Mouse (Mus musculus) adrenal gland, adult 8-10 months (tissue): ENCODE results near the gene Baz2b. TPM values are rescaled to one million over a fixed set of nuclear protein-coding genes. Genes with fewer than 3 reads are reported as not detected.
"Not testable (repeated sequence)": the region's sequence is repeated elsewhere in the genome, so short reads cannot be mapped to it uniquely, and the experiment has no call there.

Experiments
- DNase-seq: peaks from one replicate; pipeline ENCODE4 v3.0.0; 2022
- total RNA-seq, 4 experiments: library from RNA; stranded (reverse); gene quantifications; 2 replicates each; pipeline ENCODE4 v1.2.4; 2022

The Baz2b gene
- total RNA-seq, 4 experiments from 2014 or later, result 66.7 to 95.8 (median 82.7) TPM

DNA sequence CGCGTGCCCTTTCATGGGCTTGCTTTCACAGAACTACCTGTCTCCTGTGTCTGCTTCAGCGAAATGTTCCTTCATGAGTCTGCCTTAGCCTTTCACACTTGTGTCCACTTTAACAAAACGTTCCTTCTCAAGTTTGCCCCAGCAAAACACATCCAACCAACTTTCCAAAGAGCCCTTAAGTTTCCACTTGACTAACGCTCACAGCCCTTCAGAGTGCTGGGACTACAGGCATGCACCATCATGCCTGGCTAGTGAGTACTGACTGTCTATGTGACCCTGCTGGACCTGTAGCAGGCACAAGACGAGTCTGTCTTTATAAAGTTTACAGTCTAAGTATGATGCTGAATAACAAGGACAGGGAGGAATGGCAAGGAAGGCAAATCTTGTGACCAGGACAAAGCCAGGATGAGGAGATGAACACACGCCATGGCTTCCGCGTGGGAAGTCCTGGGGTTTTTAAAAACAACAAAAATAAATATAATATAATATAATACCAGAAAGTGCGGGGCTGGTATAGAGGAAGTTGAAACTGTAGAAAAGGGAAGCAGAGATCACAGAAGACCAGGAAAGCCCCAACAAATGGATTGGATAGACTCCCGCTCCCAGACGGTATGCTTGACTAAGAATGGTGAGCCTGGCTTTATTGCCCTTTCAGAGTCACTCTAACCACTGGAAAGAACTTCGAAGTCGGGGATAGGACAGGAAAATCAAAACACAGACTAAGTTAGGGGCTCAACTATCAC lies 120.7 kb downstream of the Baz2b start:
- DNase-seq, result no peak

DNA sequence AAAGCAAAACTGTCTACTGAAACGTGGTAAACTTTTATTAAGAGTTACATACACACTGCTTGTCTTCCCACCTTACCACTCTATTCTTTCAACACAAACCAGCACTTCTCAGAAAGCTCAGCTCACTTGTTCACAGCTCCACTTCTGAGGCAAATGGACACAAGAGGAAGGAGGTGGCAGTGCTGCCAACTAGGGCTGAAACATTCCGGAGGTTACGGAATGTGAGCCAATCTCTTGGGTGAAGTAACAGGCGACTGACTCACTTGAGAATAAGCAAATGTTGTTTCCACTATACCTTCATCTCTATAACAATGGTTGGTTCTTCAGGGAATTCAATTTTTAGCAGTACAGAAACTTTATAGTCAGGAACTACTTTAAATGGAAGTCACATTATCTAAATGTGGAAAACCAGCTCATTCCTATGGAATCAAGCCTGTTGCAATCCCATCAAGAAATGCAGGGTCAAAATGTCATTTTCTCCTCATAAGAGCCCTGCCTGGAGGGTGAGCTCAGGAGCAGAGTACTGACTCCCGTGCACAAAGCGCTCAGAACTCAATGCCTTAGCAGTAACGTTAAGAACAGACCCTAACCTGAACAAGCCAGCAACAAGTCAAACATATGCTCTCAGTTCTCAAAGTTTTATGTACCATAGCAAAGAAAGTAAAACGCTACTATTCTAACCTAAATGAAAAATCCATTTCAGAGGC lies 123.3 kb downstream of the Baz2b start:
- peak; percentile 72 for DNase-seq

DNA sequence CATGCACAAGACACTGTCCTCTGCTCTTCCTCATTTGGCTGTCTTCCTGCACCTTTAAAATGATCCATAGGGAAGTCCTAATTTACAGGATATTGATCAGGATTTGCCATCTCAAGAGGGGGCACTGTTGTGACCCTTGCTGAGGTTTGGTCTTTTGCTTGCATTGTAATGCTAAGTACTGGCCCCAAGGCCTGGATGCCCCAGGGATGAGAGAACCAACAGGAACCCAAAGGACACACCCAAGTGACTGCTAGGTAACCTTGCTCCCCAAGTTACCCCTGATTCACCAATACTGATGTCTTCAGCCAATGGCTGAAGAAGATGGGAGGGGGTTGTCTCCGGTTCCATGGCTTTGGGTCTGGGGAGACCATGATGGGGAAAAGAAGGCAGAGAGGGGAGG lies 124.8 kb downstream of the Baz2b start:
- no peak for DNase-seq

DNA sequence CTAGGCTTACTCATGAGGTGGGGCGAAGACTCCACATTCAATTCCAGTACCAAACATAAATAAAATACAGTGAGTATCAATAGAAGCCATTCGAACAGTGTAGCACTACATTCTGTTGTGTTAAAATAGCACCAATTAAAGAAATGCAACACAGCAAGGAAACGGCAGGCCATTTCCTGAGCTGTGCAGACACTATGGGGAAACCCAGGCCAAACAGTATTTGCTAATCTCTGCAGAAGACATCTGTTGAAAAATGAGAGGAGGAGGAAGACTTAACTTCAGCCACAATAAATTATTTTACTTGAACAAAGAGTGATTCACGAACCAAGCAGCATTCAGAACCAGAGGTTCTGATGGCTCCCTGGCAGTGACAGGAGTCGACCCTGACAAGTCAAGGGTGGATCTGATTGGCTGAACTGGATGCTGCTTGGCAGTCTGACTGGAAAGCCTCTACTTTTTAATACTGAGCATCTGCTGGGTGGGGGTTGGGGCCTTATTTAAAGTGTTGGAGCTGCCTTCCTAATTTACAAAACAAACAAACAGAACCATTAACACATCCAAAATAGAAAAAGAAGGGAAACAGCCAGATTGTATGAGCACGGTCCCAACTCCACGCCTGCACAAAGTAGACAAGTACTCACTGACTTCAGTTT lies 126.5 kb downstream of the Baz2b start:
- DNase-seq, result no peak

DNA sequence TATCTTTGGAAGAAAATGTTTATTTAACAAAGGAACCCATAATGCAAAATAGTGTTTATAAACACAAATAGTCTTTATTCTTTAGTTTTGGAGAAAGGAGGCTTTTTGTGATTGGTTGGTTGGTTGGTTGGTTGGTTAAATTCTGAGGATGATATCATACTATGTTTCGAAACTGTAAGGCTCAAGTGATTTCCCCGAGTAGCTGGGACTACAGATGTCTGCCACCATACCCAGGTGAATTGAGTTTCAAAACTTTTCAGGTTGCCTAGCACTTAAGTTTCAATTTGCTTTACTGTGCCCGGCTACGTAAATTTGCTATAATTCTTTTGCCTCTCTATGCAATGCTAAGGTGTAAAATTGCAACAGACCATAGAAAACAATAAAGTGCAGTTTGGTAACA lies 127.4 kb downstream of the Baz2b start:
- no peak for DNase-seq

DNA sequence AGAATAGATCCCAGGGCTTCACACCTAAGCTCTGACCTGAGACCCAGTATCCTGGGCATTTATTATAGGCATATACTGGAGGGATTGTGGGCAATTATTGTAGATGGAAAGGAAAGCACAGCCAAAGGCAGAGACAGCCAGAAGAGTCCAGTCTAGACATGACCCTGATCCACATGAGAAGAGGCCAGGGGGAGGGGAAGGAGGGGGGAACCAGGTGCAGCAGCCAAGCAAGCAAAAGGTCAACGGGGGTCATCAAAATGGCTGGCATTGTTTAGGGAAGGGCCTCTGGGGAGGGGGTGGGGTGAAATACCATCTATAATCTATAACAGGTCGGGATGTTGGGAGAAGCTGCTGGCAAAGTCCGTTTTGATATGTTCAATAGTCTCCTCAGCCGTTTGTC lies 128.8 kb downstream of the Baz2b start:
- DNase-seq, result no peak

DNA sequence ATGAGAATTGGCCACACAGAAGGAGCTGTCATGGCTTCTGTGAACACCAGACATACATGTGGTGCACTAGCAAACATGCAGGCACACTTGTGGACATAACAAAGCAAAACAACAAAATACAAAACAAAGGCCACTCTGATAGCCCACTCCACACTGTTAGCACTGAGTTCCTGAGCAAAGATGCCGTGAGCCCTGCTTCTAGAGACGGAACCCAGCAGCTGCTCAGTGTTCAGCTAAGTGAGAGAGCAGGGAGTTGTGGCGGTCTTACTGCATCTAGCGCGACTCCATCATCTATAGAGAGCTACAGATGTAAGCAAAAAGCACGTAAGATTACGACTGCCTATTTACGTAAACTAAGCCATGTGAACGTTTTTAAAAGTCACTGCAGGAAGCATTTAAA lies 132.0 kb downstream of the Baz2b start:
- no peak for DNase-seq

DNA sequence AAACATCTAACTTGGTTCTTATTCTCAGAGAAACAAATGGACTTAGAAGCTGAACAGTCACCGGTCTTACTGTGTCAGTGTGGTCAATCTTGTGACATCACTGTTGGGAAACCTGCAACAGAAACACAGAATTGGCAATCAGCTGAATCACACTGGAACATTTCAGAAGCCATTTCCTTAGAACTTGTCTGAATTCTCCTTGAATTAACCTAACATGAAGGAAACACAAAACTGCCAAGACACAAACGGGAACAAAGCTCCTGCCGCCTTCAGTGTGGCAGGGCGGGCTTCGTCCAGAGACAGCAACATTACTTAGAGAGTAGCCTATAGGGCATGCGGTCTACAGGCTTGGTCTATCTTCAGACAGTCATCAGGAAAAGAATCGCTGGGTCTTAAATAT lies 132.8 kb downstream of the Baz2b start:
- DNase-seq, result peak; percentile 33

DNA sequence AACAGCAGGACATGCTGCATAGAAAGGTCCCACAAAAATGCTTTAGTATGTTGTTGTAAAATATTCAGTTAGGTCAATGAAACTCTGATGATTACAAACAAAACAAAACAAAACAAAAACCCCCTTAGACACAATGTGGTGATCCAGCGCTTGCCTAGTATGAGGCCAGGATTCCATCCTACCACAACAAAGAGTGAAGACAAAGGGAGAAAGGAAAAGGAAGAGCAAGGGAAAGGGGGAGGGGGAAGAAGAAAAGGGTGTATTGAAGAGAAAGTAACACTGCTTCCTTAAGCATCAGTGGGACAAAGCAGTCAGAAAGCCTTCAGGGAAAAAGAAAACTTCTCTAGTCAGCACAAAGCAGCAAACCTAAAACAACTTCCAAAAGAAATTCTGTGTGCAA lies 133.6 kb downstream of the Baz2b start:
- DNase-seq, result no peak

DNA sequence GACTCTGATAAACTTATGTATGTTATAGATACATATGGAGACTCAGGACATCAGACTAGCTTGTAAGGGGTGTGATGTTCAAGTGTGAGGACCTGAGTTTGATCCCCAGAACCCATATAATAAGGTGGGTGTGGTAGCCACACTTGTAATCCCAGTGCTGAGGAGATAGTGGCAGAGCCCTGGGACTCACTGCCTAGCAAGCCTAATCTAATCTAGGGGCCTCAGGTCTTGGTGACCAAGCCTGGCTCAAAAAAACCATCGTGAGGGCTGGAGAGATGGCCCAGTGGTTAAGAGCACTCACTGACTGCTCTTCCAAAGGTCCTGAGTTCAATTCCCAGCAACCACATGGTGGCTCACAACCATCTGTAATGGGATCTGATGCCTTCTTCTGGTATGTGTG lies 135.8 kb downstream of the Baz2b start:
- not testable (repeated sequence) for DNase-seq

DNA sequence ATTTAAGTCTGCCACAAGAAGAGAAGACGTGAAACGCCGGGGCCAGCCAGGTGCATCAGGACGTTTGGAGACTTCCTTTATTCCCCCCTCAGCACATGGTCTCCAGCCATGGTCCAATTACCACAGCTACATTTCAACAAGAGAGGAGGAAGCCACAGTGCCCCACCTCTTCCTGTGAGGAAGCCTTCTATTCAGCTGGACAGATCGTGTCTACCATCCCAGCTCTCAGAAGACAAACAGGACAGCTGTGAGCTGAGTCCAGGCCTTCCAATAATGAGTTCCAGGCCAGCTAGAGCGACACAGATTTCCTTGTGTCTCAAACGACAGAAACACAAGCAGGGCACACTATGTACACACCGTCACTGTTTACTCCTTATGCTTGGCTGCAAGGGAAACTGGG lies 137.8 kb downstream of the Baz2b start:
- DNase-seq, result no peak

DNA sequence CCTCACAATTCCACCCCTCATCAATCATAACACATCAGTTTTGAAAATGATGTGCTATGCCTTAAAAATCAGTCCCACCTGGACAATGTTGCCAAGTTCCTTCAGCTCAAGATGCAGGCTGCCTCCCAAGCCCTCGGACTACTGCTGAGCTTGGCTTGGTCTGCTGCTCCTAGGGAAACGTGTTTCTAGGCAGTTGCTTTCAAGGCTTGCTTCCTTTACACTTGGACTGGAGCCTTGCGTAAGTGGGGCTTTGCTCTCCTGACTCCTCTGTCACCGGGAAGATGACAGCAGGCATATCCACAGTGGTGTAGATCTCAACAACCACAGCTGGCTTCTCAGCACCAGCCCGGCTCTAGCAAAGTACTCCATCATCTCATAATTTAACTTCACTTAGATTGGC lies 138.7 kb downstream of the Baz2b start:
- no peak for DNase-seq

DNA sequence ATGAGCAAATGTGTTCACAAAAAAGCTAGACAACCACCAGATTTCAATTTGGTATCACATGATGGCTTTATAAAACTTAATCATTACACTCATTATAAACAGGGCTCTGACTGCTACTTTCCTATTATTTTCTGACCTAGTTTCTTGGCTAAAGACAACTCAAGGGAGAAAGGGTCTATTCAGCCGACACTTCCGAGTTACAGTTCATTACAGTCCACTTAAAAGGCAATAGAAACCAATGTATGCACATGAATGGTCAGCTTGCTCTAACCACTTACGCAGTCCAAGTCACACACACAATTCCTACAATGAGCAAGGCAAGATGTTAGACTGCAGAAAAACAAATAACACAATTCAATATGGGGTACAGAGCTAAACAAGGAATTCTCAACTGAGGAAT lies 141.2 kb downstream of the Baz2b start:
- no peak for DNase-seq

DNA sequence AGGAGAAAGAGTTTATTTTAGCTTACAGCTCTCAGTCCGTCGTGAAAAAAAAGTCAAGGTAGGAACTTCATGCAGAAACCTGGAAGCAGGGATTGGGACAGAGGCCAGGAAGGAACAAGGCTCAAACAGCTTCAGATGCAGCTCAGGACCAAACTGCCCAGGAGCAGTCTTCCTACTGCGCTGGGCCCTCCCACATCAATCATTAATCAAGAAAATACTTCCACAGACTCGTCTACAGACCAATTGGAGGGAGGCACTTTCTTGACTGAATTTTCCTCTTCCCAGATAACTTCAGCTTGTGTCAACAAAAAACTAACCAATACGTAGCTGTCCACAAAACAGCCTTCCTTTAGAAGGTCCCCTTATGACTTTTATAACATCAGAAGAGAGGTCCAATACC lies 144.2 kb downstream of the Baz2b start:
- DNase-seq, result no peak

DNA sequence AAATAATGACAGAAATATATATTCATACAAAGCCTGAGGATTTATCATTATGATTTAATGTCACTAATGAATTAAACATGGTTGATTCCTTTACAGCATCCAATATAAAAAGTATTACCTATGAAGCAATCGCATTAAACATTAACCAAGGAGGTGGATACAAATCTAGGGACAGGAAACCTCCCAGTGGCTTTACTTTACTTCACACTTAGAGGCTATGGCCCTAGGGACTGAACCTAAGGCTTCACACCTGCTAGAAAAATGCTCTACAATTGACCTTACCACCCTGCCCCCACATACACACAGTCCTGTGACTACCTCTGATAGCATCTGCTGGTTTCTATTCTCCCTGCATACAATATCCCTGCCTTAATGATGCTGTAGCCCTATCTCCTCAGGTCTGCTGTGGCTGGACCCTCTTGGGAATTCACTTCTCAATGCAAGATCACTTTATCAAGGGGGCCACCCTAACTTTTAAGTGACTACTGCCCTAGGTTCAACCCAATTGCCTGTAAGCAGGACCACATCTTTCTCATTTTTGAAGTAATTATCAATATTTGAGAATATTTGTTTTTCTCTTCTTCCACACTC lies 149.4 kb downstream of the Baz2b start:
- DNase-seq, result no peak

DNA sequence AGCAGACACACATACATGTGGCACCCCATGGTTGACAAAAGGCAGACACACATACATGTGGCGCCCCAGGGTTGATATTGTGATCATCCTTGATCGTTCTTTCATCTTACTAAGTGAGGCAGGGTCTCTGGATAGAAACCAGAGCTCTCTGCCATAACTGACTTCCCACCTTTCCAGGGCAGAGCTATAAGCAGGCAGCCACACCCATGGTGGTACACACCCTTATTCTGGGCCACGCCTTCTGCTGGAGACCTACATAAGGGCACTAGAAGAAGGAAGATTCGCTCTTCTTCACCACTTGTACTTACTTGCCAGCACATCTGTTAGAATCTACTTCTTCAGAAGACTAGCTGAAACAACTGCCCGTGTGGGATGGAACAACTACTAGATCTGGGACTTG lies 150.3 kb downstream of the Baz2b start:
- DNase-seq, result no peak

DNA sequence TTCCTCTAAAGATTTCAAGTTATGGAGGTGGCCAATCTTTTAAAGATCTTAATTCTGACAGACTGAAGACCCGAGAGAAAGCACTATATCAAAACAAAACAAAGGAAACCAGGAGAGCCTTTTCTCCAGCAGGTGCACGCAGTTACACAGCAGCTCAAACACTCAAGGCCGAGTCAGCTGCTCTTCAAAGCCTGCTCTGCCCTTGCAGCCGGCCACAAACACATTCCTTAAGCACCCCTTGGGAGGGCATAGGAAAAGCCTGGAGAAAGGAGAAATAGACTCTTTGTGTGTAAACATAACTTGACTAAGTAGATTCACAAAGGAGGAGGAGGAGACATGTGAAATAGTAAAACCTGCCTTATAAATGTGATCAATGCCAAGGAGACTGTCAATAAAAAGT lies 153.6 kb downstream of the Baz2b start:
- DNase-seq, result no peak

DNA sequence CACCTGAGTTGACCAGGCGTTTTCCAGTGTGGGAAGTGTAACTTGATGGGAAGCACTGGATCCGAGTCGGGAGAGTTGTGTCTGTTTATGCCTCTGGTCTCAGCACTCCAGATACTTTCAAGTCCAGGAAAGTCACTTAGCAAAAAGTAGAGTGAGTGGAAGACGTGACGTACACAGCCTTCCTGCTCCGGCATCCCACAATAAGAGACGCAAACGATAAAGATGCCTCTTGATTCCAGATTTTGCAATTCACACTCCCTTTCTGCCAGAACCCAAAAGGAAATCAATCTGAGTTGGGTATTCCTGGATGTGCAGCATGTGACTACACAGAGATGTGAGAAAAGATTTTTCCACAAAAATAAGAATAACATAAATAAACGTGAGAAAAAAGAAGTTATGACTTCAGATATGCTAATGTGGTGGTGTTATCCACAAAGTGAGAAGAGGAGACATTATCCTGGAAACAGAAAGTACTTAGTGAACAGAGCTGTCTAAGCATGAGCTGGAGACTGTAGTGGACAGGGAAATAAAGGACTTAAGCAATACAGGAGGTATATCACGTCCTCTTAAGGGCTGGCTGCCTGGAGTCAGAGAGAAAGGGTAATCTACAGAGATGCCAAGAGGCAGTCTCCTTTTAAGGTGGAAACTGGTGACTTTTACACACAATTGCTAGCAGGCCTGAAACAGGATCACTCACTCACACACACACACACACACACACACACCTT lies 154.7 kb downstream of the Baz2b start:
- no peak for DNase-seq

DNA sequence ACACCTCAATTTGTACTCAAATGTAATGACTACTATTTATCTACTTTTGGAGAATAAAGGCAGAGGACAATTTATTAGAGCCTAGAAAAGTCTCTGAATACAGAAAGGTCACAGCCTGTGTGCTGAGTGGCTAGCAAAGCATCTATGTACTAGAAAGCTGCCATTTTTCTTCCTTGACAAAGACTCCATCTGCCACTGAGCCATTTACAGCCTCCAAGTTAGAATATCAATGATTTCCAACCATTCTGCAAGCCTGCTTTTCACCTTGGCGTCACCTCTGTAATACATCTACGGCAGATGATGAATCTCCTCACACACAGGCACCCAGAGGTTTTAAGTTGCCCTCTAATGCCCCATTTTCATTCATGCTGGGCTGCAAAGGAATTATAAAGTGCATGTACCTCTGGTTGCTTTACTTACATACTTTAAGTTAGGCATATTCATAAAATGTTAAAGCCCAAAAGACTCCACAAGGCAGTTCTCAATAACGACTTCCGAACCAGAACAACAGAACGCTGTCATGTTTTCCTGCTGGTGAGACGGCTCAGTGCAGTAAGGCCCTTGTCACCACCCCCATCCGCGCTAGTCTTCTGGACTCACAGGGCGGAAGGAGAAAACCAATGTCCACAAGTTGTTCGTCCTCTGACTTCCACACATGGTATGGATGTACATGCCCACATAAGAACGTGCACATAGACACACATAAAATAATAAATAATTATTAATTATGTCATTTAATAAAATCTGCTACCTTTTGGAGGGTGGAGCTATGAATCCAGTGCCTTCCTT lies 156.2 kb downstream of the Baz2b start:
- no peak for DNase-seq

DNA sequence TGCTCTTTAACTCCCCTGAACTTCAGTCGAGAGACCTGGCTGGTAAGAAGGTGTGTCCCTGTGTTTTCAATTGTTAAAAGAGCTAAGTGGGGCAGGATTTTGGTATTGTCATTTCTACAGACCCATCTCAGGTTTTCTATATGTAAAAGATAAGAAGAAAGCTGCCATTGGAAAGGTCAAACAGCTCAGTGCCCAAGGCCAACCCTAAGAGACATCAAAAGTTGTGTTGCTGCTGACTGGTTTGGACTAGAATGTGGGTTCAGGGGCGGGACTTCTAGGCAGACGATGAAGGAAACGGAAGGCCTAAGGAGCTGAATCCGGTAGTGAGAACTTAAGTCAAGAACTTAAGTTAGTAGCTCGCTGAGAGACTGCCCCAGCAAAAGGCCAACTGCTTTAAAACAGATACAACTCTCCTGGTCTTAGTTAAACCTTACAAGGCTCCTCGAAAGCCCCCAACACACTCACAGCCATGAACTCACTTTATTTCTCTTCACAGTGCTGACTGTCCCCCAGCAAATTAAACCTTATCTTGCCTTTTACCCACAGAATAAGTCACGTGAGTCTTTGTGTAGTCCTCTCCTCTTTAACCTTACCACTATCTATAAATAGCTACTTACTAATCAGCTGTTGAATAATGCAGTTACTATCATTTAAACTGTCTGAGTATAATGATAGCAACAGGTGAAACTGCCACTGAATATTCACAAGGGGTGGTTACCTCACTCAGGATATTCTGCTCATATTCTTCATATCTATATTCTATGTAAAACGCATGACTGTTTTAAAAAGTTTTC lies 158.8 kb downstream of the Baz2b start:
- DNase-seq, result no peak

DNA sequence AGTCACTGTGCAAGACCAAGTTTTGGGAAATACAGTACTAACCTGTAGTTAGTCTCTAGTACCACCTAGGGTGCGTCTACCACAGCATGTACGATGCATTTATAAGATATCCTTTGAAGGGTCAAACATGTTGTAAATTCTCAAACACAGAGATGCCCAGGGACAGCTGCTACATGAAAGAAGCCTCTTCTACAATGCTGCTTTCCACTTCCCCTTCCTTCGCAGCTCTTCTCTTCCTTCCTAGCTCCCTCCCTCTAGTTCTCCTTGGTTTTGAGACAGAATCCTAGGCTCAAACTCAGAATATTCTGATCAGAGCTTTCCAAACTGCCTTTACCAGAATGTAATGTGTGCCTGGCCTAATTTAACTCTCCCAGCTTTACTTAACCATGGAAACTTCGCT lies 159.8 kb downstream of the Baz2b start:
- DNase-seq, result no peak
